In genomic region chr4:150544231-150544630, GRCm38 (mm10) we compare ENCODE assay signal across 10 mouse cellular contexts.
DNase-seq lines count a peak whose midpoint lies in the region; ATAC-seq and TF ChIP-seq lines count a peak whose summit lies in the region.
"Had no signal": no experiment of that assay in that cellular context is flagged by ENCODE, and none has a peak within 500 bp of the region (broad histone marks: within the 10 kb centered on the region; RNA-seq: fewer than 3 reads in every experiment).

No protein-coding gene starts in this region.

- H3K4me2 ChIP-seq in lung, postnatal 0 days (replicated peaks; ENCODE audit: low read depth, low read length), result no peak overlapping the region
- H3K4me2 ChIP-seq: limb, embryonic 12.5 days; neural tube, embryonic 12.5 days had no signal

- no peak for TF ChIP-seq EP300 in lung, postnatal 0 days (IDR thresholded peaks at IDR 0.05)

- no peak overlapping the region for H3K9ac ChIP-seq in lung, postnatal 0 days (replicated peaks; ENCODE audit: low read depth)
- H3K9ac ChIP-seq: limb, embryonic 12.5 days; neural tube, embryonic 12.5 days had no signal

- ATAC-seq in lung, postnatal 0 days, result peak; percentile 18

- peak; percentile 37 for DNase-seq in adrenal gland, postnatal 10 days
- no peak for DNase-seq in adrenal gland, adult 8-10 months
- DNase-seq in lung, postnatal 0 days (ENCODE audit: low spot score), result peak; percentile 55
- DNase-seq in lung, adult 2 months, result no peak
- peak; percentile 69 for DNase-seq in kidney, adult 2 months
- DNase-seq in layer of hippocampus, postnatal 10 days (ENCODE audit: low spot score in 2 of 2), result no peak
- no peak for DNase-seq in left cerebral cortex, postnatal 14 days (ENCODE audit: low spot score in 2 of 2)

- H3K36me3 ChIP-seq in lung, postnatal 0 days (ENCODE audit: insufficient read depth, low read length), result no peaks in the 10 kb centered on the region
- no peaks in the 10 kb centered on the region for H3K36me3 ChIP-seq in kidney, adult 2 months (ENCODE audit: control insufficient read depth, insufficient read depth, low read length)
- 0 out of 2 replicates have a peak, but pooled peaks cover 2% of the 10 kb centered on the region for H3K36me3 ChIP-seq in small intestine, adult 2 months (ENCODE audit: control insufficient read depth, insufficient read depth, low read length)

- no peak for TF ChIP-seq POLR2A in lung, adult 2 months (IDR thresholded peaks at IDR 0.05; ENCODE audit: borderline replicate concordance, extremely low read depth, low read depth, low read length)
- no peak for TF ChIP-seq POLR2A in kidney, adult 2 months (IDR thresholded peaks at IDR 0.05; ENCODE audit: low read depth, low read length)
- no peak for TF ChIP-seq POLR2A in small intestine, adult 2 months (IDR thresholded peaks at IDR 0.05; ENCODE audit: low read depth, low read length)

- peak overlapping the region; percentile 82 for H3K27ac ChIP-seq in lung, postnatal 0 days (ENCODE audit: low read length)
- 0 out of 2 replicates have a peak overlapping the region, but pooled peaks have one; percentile 37 for H3K27ac ChIP-seq in kidney, adult 2 months (ENCODE audit: insufficient read depth, low read depth, low read length)
- H3K27ac ChIP-seq in small intestine, adult 2 months (ENCODE audit: insufficient read depth, low read depth, low read length), result peak overlapping the region; percentile 78
- H3K27ac ChIP-seq: limb, embryonic 12.5 days; neural tube, embryonic 12.5 days had no signal

- WGBS in lung, postnatal 0 days, result 47% methylated on average over 7 of the region's 7 CpGs
- 54% methylated on average over 7 of the region's 7 CpGs for WGBS in lung, adult 2 months
- 39% methylated on average over 7 of the region's 7 CpGs for WGBS in kidney, adult 2 months
- WGBS in small intestine, adult 2 months, result 39% methylated on average over 7 of the region's 7 CpGs

- H3K9me3 ChIP-seq in lung, postnatal 0 days (ENCODE audit: low read length), result no peaks in the 10 kb centered on the region
- H3K9me3 ChIP-seq: limb, embryonic 12.5 days; neural tube, embryonic 12.5 days had no signal

- no peak for TF ChIP-seq CTCF in lung, postnatal 0 days (IDR thresholded peaks at IDR 0.05)
- no peak for TF ChIP-seq CTCF in lung, adult 2 months (IDR thresholded peaks at IDR 0.05; ENCODE audit: insufficient read depth, low read length)
- no peak for TF ChIP-seq CTCF in kidney, adult 2 months (conservative IDR thresholded peaks at IDR 0.05; ENCODE audit: insufficient read depth, insufficient read length, low read depth, low read length)
- no peak for TF ChIP-seq CTCF in small intestine, adult 2 months (IDR thresholded peaks at IDR 0.05; ENCODE audit: extremely low read depth, insufficient read length, insufficient replicate concordance, low read depth, low read length)

- H3K4me3 ChIP-seq in lung, postnatal 0 days (ENCODE audit: low read depth, low read length), result no peak overlapping the region
- no peak overlapping the region for H3K4me3 ChIP-seq in lung, adult 2 months (replicated peaks; ENCODE audit: extremely low read depth, low read depth, low read length)
- no peak overlapping the region for H3K4me3 ChIP-seq in kidney, adult 2 months (ENCODE audit: insufficient read depth, low read depth, low read length)
- H3K4me3 ChIP-seq in small intestine, adult 2 months (ENCODE audit: low read depth, low read length), result no peak overlapping the region
- H3K4me3 ChIP-seq: limb, embryonic 12.5 days; neural tube, embryonic 12.5 days had no signal

- H3K4me1 ChIP-seq in lung, postnatal 0 days (ENCODE audit: insufficient read depth, low read depth, low read length), result no peaks in the 10 kb centered on the region
- peaks cover 8% of the 10 kb centered on the region for H3K4me1 ChIP-seq in lung, adult 2 months (ENCODE audit: control insufficient read depth, insufficient read depth, low read length)
- peaks cover 5% of the 10 kb centered on the region for H3K4me1 ChIP-seq in kidney, adult 2 months (ENCODE audit: control insufficient read depth, insufficient read depth, low read length)
- H3K4me1 ChIP-seq in small intestine, adult 2 months (ENCODE audit: control insufficient read depth, insufficient read depth, insufficient read length, low read length), result peaks cover 9% of the 10 kb centered on the region
- H3K4me1 ChIP-seq: limb, embryonic 12.5 days had no signal

- H3K27me3 ChIP-seq in lung, postnatal 0 days (replicated peaks; ENCODE audit: insufficient read depth, low read length), result no peaks in the 10 kb centered on the region
- no peaks in the 10 kb centered on the region for H3K27me3 ChIP-seq in kidney, adult 2 months (replicated peaks; ENCODE audit: control insufficient read depth, insufficient read depth, low read length)
- H3K27me3 ChIP-seq in small intestine, adult 2 months (ENCODE audit: control insufficient read depth, insufficient read depth, low read length), result no peaks in the 10 kb centered on the region
- H3K27me3 ChIP-seq: limb, embryonic 12.5 days; neural tube, embryonic 12.5 days had no signal

- intact Hi-C loops in left cerebral cortex, postnatal 14 days (cut with DNase I), result no loop called here

Comparison
In these comparisons a context has a peak if more than half of its experiments do, and no peak if none do; other contexts are left out.
1. DNase-seq: peak in adrenal gland, postnatal 10 days (single experiment), lung, postnatal 0 days (single experiment) and kidney, adult 2 months (single experiment); none in adrenal gland, adult 8-10 months (single experiment), lung, adult 2 months (single experiment), layer of hippocampus, postnatal 10 days (0 of 2) and left cerebral cortex, postnatal 14 days (0 of 2).
2. Peak in every context shown above with its lines, with median percentiles within 50 percentile points of each other: H3K27ac ChIP-seq.